Mouse (Mus musculus): ENCODE results near the gene Naaa.

- TF ChIP-seq POLR2A (IDR thresholded peaks at IDR 0.05; ENCODE audit: borderline replicate concordance, extremely low read depth, insufficient read depth, insufficient read length, poor library complexity, severe bottlenecking) = no peak
- TF ChIP-seq CTCF (IDR thresholded peaks at IDR 0.05; ENCODE audit: borderline replicate concordance, extremely low read depth, insufficient read depth, insufficient read length) = no peak
Measured at GRCm38 (mm10) chr5:92231836-92232235, 46.1 kb downstream of the Naaa start.

Measured in brain, embryonic 14.5 days (tissue).